Mouse (Mus musculus): Measurements from ENCODE around the gene Col9a1. TPM values are rescaled to one million over a fixed set of nuclear protein-coding genes. Genes with fewer than 3 reads are reported as not detected.

The Col9a1 gene
- polyA plus RNA-seq (2017; shearing (Covaris generic)): not detected

GRCm38 (mm10) chr1:24177224-24177851 is at the start of gene Col9a1:
Gene Col9a1, plus strand, starts transcription at chr1:24177610.

Other genes starting within 250 kb of the Col9a1 start
- gene Sdhaf4, start 172.0 kb upstream of the Col9a1 start, polyA plus RNA-seq (2017; shearing (Covaris generic)): 61.9 TPM
- gene Fam135a, start 77.3 kb upstream of the Col9a1 start, polyA plus RNA-seq (2017; shearing (Covaris generic)): not detected